Mouse (Mus musculus) forebrain, postnatal 0 days (tissue): ENCODE results near the gene Enah. TPM values are rescaled to one million over a fixed set of nuclear protein-coding genes. Genes with fewer than 3 reads are reported as not detected.

Experiments
- ATAC-seq: fragments of 200-750 bp; cut with Nextera tagmentation; 2 replicates; pipeline ENCODE4 v1.8.0; 2017; ENCODE audit warnings: mild to moderate bottlenecking, moderate library complexity
- DNase-seq: peaks from one replicate; pipeline ENCODE4 v3.0.0-alpha.2; 2015
- H3K27ac ChIP-seq: fragments of 300-500 bp; sonication (generic); 2 replicates; pipeline ENCODE4 v1.5.1; 2014; ENCODE audit warnings: low read depth, mild to moderate bottlenecking, antibody characterized with exemption, low read length, moderate library complexity, mixed read lengths
- H3K27me3 ChIP-seq: fragments of 300-500 bp; sonication (generic); 2 replicates; pipeline ENCODE4 v1.6.1; 2014; ENCODE audit warnings: mild to moderate bottlenecking, low read length, mixed read lengths; ENCODE audit not compliant: insufficient read depth
- H3K36me3 ChIP-seq: fragments of 300-500 bp; sonication (generic); 2 replicates; pipeline ENCODE4 v1.6.1; 2014; ENCODE audit warnings: mild to moderate bottlenecking, moderate library complexity; ENCODE audit not compliant: insufficient read depth
- H3K4me1 ChIP-seq: fragments of 300-500 bp; sonication (generic); 2 replicates; pipeline ENCODE4 v1.6.1; 2014; ENCODE audit warnings: antibody characterized with exemption; ENCODE audit not compliant: insufficient read depth
- H3K4me2 ChIP-seq: fragments of 300-500 bp; sonication (generic); 2 replicates; pipeline ENCODE4 v1.6.1; 2014; ENCODE audit warnings: low read depth, mild to moderate bottlenecking, moderate library complexity
- H3K4me3 ChIP-seq: fragments of 300-500 bp; sonication (generic); 2 replicates; pipeline ENCODE4 v1.5.1; 2014; ENCODE audit warnings: low read depth, low read length, mixed read lengths
- H3K9ac ChIP-seq: fragments of 300-500 bp; sonication (generic); 2 replicates; pipeline ENCODE4 v1.6.1; 2014; ENCODE audit warnings: mild to moderate bottlenecking
- H3K9me3 ChIP-seq: fragments of 300-500 bp; sonication (generic); 2 replicates; pipeline ENCODE4 v1.6.1; 2016; ENCODE audit warnings: low read length
- CTCF ChIP-seq: sonication (generic); IDR thresholded peaks from 2 replicates; pipeline ENCODE4 v1.5.1; 2016; ENCODE audit warnings: antibody characterized with exemption, control low read depth, low read depth
- WGBS: fragments of 180-500 bp; shearing (Covaris S2); extraction: QIAGEN DNeasy Blood & Tissue Kit; methylation state at CpG from one replicate; pipeline ENCODE4 v1.1.7; 2014; 5-methylcytosine and 5-hydroxymethylcytosine counted together
- polyA plus RNA-seq: library from polyadenylated mRNA; unstranded; fragments of >200 nt; fragmentation: Nextera tagmentation; extraction: Ambion mirVana; gene quantifications from 2 replicates; pipeline ENCODE4 v1.2.1, GENCODE M21; 2015
- total RNA-seq: library from RNA; depleted of rRNA; stranded (reverse); fragments of >200 nt; gene quantifications from 2 replicates; pipeline ENCODE4 v1.2.3, GENCODE M21; 2014

The Enah gene
- total and polyA plus RNA-seq, 2 experiments from 2014 or later: 16.0 to 88.0 TPM

- Histone ChIP-seq H3K27me3 (no peaks in the 10 kb centered on the region), H3K4me1 (no peaks in the 10 kb centered on the region), H3K4me2 (no peak overlapping the region), H3K4me3 (no peak overlapping the region), H3K36me3 (no peaks in the 10 kb centered on the region), H3K27ac (no peak overlapping the region), H3K9me3 (no peaks in the 10 kb centered on the region), H3K9ac (no peak overlapping the region)
- 66% methylated on average over 3 of the region's 3 CpGs for WGBS
- no peak for TF ChIP-seq CTCF
- DNase-seq (no peak), ATAC-seq (no peak)
These were observed 27.4 kb upstream of the Enah start for GRCm38 (mm10) chr1:182047016-182047690.

- Histone ChIP-seq H3K9me3 (no peaks in the 10 kb centered on the region), H3K4me3 (no peak overlapping the region), H3K9ac (no peak overlapping the region), H3K4me1 (no peaks in the 10 kb centered on the region), H3K4me2 (no peak overlapping the region), H3K27me3 (no peaks in the 10 kb centered on the region), H3K27ac (no peak overlapping the region), H3K36me3 (no peaks in the 10 kb centered on the region)
- DNase-seq (no peak), ATAC-seq (peak; percentile 61; the same call in 1 of the 2 replicates)
- TF ChIP-seq CTCF: no peak
- WGBS: 77% methylated on average over 4 of the region's 4 CpGs
These were observed 25.4 kb upstream of the Enah start for GRCm38 (mm10) chr1:182045208-182045607.

DNA sequence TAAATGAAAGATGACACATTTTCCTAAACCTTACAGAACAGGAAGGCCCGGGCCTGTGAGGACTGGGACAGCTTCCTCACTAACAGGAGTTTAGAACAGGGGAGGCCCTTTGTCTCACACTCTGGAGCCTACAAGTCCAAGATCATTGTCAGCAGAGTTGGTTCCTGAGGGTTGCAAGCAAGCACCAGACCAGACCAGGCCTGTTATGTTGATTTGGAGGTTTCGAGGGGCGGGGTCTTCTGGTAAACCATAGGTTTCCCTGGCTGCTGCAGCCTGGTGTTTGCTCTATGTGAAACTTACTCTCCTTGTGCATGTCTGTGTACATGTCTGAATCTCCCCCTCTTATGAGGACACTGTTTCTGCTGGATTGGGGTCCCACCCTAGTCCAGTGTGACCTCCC lies 20.7 kb upstream of the Enah start:
- no peak overlapping the region for H3K4me2 ChIP-seq
- H3K9me3 ChIP-seq: no peaks in the 10 kb centered on the region
- H3K4me1 ChIP-seq: no peaks in the 10 kb centered on the region
- no peak for TF ChIP-seq CTCF
- H3K36me3 ChIP-seq: no peaks in the 10 kb centered on the region
- 91% methylated on average over 3 of the region's 3 CpGs for WGBS
- DNase-seq (no peak), ATAC-seq (no peak)
- no peaks in the 10 kb centered on the region for H3K27me3 ChIP-seq
- H3K4me3 ChIP-seq: no peak overlapping the region
- H3K9ac ChIP-seq: no peak overlapping the region
- H3K27ac ChIP-seq: no peak overlapping the region

DNA sequence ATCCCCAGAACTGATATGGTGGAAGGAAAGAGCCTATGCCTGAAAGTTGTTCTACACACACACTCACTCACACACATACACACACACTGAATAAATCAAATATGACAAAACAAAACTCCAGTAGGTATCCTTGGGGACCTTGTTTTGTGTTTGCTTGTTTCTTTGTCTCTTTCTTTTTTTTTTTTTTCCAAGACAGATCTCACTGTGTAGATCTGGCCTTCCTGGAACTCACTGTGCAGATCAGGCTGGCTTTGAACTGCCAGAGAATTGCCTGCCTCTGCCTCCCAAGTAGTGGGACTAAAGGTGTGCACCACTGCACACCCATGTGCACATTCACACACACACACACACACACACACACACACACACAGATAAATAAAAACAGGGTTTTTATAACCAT lies 12.0 kb upstream of the Enah start:
- Histone ChIP-seq H3K9ac (no peak overlapping the region), H3K27ac (no peak overlapping the region), H3K27me3 (no peaks in the 10 kb centered on the region), H3K36me3 (no peaks in the 10 kb centered on the region), H3K9me3 (no peaks in the 10 kb centered on the region), H3K4me3 (no peak overlapping the region), H3K4me1 (no peaks in the 10 kb centered on the region), H3K4me2 (no peak overlapping the region)
- ATAC-seq: no peak
- no peak for TF ChIP-seq CTCF
- no peak for DNase-seq

DNA sequence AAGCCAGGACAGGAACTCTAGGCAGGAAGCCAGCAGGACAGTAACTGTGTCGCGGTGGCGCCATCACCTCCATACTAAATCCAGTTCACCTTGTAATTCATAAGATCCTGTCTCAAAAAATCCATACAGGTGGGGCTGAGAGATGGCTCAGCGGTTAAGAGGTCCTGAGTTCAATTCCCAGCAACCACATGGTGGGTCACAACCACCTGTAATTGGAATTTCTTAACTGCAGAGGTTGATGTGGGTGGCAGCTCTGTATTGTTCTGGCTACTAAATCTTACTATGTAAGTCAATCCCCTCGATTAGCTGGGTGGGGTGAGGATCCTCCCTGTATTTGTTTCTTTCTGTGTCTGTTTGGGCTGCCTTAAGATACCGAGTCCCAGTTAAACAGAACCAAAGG lies 11.3 kb upstream of the Enah start:
- Histone ChIP-seq H3K27ac (no peak overlapping the region), H3K4me1 (no peaks in the 10 kb centered on the region), H3K27me3 (no peaks in the 10 kb centered on the region), H3K9me3 (no peaks in the 10 kb centered on the region), H3K36me3 (no peaks in the 10 kb centered on the region), H3K4me2 (no peak overlapping the region), H3K9ac (no peak overlapping the region), H3K4me3 (no peak overlapping the region)
- TF ChIP-seq CTCF: no peak
- DNase-seq (no peak), ATAC-seq (no peak)
- WGBS: 81% methylated on average over 6 of the region's 6 CpGs

DNA sequence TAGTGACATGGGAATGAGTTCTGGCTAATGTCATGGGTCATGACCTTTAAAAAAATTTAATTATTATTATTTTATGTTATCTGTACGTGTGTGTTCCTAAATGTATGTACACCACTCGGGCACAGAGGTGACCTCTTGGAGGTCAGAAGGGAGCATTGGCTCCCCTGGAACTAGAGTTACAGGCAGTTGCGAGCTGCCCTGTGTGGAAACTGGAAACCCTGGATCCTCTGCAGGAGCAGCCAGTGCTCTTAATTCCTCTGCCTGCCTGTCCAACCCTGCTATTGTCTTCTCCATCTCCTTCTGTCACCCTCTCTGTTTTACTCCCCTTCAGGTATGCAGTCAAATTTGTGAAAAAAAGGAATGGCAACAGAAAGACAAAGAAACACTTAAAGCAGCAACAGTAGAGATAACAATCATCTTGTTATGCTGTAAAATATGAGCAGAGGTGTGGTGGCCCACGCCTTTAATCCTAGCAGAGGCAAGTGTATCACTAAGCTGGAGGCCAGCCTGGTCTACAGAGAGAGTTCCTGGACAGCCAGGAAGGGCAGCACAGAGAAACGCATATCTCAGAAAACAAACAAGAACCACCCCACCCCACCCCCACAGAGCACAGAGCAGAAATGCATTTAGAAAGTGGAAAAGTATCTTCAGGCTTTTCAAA lies 10.3 kb upstream of the Enah start:
- H3K27me3 ChIP-seq: no peaks in the 10 kb centered on the region
- ATAC-seq (no peak), DNase-seq (no peak)
- H3K9me3 ChIP-seq: no peaks in the 10 kb centered on the region
- no peak for TF ChIP-seq CTCF
- no peaks in the 10 kb centered on the region for H3K4me1 ChIP-seq
- 84% methylated on average over 5 of the region's 5 CpGs for WGBS
- no peak overlapping the region for H3K4me2 ChIP-seq
- no peak overlapping the region for H3K4me3 ChIP-seq
- no peak overlapping the region for H3K9ac ChIP-seq
- H3K36me3 ChIP-seq: no peaks in the 10 kb centered on the region
- H3K27ac ChIP-seq: no peak overlapping the region

- 78% methylated on average over 25 of the region's 25 CpGs for WGBS
- no peak overlapping the region for H3K9ac ChIP-seq
- ATAC-seq: no peak
- no peaks in the 10 kb centered on the region for H3K4me1 ChIP-seq
- no peak for DNase-seq
- no peak overlapping the region for H3K4me3 ChIP-seq
- H3K4me2 ChIP-seq: no peak overlapping the region
- no peaks in the 10 kb centered on the region for H3K9me3 ChIP-seq
- TF ChIP-seq CTCF: no peak
- no peaks in the 10 kb centered on the region for H3K27me3 ChIP-seq
- H3K36me3 ChIP-seq: no peaks in the 10 kb centered on the region
- no peak overlapping the region for H3K27ac ChIP-seq
These were observed 8.7 kb upstream of the Enah start for GRCm38 (mm10) chr1:182028231-182029210.
